Mouse (Mus musculus) heart, embryonic 16.5 days (tissue): Measurements from ENCODE around the gene D630036H23Rik. TPM values are rescaled to one million over a fixed set of nuclear protein-coding genes. Genes with fewer than 3 reads are reported as not detected.

Experiments used
- polyA plus RNA-seq: library from polyadenylated mRNA; unstranded; fragments of >200 nt; fragmentation: Nextera tagmentation; extraction: Ambion mirVana; gene quantifications from 2 replicates; pipeline ENCODE4 v1.2.1, GENCODE M21; 2015

D630036H23Rik gene
- polyA plus RNA-seq, 1 experiment from 2014 or later: 1.4 TPM

Other genes with a start within 250 kb of the D630036H23Rik start
- gene Ankmy2, start 225.1 kb downstream of the D630036H23Rik start, polyA plus RNA-seq: 26.0 and 26.7 TPM in 2 replicates
- gene Bzw2, start 224.1 kb downstream of the D630036H23Rik start, polyA plus RNA-seq: 197 and 210 TPM in 2 replicates
- gene Lrrc72, start 128.8 kb downstream of the D630036H23Rik start, polyA plus RNA-seq: not detected in 2 replicates
- 0.90 and 1.2 TPM in 2 replicates for gene Sostdc1, start 68.0 kb downstream of the D630036H23Rik start, polyA plus RNA-seq
- 9.5 and 9.8 TPM in 2 replicates for gene Ispd, start 731 bp downstream of the D630036H23Rik start, polyA plus RNA-seq